Mouse (Mus musculus): ENCODE results near the gene Atp11a.

Atp11a gene

DNA sequence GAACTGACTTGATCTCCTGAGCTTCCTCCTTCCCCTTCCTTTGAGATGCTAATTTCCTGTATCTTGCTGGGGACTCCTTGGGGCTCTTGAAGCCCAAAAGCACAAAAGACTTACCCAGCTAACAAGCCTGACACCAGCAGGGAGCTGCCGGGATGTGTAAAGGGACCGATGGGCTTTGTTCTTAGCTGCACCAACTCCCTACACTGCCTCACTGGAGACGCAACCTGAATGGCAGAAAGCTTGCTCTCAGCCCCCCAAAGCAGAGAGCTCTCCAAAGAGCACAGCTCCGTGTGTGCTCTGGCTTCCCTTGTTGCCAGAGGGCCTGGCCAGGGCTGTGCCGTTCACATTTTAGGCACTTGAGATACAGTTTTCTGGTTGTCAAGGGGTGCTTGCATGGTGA is 114.6 kb downstream of the Atp11a start:
- no peak for DNase-seq (ENCODE audit: low spot score in 2 of 2)

DNA sequence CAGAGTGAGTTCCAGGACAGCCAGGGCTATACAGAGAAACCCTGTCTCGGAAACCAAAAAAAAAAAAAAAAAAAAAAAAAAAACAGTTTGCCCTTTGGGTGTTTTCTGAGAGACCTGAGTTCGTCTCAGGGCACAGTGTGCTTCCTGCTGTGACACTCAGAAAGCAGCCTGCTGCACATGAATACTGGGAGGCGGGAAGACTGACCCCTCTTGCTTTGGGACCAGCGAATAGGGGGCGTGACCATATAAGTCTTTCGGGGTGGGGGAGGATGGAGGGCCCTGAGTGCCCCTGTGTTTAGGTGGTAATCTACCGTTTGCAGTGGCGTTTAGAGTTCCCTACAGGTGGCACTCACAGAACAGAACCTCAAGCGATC is 116.2 kb downstream of the Atp11a start:
- DNase-seq (ENCODE audit: low spot score in 2 of 2) = no peak

DNA sequence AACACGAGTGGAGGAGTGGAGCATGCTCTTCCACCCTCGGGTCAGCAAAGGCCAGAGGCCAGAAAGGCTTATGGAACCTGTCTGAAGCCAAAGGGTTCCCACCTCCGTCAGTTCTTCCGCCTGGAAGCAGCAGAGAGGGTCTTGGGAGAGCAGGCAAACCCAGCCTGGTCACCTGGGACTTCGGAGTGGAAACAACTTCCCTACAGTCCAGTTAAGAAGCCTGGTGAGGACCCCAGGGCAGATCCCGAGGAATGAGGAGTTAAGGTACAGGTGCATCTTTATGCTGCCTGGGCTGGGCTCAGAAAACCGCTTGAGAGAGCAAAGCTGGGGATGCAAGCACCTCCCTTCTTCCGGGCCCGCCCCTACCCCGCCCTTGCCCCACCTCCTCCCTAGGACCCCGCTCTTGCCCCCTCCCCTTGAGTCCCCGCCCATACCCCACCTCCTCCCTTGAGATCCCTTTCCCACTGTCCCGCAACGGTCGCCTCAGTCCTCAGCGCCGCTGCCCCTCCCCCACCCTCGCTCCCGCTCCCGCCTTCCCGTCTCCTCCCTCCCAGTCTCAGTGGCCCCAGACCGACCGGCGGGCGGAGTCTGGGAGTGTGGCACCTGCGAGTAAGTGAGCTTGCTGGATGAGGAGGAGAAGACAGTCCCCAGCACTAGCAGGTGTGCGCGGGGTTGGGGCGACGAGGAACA is 116.7 kb downstream of the Atp11a start, which contains the start of gene Mcf2l:
Mcf2l (plus strand) TSS at position 450 of the 690 bp plus-strand sequence.
- DNase-seq (ENCODE audit: low spot score in 2 of 2) = no peak

DNA sequence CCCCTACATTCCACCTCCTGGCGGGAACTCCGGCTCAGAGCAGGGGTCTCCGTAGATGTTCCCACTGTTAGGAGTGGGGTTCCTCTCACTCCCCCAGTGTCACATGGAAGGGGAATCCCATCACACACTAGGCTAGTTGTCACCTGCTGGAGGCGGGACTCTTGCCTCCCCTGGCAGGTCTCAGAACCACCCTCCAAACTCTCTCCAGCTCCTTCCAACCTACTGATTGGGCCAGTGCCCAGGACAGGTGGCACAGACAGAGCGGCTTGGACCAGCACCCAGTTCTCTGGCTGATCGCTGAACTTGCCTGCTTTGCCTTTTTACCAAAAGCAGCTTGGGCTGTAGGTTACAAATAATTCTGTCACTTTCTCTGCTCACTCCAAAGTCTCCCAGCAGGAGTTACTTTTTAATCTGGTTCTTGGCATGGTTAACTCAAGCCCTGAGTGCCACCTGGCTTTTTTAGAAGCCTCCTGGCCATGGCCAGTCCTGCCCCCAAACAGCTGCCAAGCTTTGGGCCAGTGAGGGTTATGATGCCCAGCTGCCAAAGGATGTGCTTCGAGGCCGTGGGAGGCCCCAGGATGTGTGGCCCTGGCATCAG is 117.5 kb downstream of the Atp11a start:
- DNase-seq (ENCODE audit: low spot score in 2 of 2) = no peak

DNA sequence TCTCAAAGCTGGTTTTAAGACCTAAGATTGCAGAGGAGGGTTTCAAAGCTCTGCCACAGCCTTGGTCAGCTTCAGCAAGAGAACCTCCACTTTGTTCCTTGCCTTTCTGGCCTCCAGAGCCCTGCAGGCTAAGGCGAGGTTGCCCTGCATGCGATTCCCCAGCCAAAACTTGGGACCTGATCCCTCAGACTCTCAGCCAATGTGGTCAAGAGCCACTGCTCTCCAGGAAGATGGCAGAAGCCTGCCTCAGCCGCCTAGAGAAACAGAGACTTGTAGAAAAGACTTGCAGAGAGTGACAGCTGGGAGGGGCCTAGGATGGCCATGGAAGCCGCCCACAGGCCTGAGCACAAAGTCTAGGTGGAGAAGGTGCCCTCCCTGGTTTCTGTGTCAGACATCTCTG is 118.2 kb downstream of the Atp11a start:
- DNase-seq (ENCODE audit: low spot score in 2 of 2) = no peak

DNA sequence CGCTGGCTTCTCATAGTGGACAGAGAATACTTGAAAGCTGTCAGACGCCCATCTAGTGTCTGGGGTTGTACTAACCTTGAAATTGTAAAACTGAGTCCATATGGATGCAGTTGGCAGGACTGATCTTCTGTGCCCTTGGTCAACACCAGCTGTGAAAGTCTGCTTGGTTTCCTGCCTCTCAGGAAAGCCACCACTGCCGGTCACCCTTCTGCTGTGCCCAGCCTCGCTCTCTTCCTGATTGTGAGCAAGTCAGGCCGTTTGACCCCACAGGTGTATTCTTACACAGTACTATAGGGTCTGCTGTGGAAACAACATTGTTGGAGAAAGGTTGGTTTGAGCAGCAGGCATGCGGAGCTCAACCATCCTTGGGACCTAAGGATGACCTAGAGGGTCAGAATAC is 120.3 kb downstream of the Atp11a start:
- no peak for DNase-seq (ENCODE audit: low spot score in 2 of 2)

DNA sequence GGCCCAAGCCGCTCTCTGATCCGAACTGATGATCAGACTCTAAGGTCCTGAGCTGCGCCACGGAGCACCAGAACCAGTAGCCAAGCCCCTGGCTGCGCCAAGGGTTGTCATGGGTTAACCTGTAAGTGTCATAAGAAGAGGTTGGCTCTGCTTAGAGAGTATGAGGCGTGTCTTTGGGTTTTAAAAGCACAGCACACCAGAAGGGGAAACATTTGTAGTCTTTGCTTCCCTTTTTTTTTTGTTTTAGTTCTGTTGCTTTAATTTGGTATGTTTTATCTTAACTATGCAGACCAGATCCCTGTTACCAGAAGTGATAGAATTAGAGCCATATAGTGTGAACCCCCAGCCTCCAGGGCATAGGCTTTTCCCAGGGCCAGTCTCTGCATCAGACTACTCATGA is 123.3 kb downstream of the Atp11a start:
- no peak for DNase-seq (ENCODE audit: low spot score in 2 of 2)

DNA sequence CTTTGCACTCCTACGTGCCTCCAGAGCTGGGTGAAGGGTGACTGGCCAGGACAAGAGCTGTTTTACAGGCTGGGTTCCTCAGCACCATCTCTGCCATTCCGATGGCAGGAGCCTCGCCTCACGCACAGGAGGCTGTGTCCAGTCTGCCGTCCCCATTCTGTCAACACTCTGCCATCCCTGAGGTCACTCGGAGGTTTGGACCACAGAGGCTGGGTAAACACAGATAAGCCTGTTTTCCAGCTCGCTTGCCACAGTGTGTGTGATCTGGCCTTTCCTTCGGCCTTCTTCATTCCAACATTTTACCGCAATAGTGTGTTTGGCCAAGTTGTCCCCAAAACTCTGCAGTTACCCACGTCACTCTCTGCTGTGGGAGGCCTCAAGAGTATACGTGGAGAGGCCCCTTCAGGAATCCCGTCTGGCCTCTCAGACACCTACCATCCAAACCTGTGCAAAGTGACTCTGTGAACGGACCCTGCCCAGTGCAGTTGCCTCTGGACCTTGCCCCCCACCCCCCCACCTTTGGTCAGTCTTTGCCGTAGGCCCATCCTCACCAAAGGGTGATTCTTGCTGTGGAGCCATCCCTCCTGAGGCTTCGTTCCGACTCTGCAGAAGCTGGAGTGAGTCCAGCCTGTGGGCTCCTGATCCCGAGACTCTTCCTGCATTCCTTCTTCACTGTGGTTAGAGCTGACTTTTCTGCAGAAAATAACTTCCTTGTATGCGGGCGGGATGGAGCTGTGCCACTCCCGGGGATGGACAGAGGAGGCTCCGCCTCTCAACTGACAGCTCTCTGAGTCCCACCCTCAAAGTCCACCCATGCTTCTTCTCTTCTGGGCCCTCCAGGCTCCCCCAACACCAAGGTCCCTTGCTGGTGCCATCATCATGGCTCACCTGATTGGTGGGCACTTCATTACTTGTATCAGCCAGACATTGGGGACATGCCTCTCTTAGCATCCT is 126.5 kb downstream of the Atp11a start:
- no peak for DNase-seq (ENCODE audit: low spot score in 2 of 2)

DNA sequence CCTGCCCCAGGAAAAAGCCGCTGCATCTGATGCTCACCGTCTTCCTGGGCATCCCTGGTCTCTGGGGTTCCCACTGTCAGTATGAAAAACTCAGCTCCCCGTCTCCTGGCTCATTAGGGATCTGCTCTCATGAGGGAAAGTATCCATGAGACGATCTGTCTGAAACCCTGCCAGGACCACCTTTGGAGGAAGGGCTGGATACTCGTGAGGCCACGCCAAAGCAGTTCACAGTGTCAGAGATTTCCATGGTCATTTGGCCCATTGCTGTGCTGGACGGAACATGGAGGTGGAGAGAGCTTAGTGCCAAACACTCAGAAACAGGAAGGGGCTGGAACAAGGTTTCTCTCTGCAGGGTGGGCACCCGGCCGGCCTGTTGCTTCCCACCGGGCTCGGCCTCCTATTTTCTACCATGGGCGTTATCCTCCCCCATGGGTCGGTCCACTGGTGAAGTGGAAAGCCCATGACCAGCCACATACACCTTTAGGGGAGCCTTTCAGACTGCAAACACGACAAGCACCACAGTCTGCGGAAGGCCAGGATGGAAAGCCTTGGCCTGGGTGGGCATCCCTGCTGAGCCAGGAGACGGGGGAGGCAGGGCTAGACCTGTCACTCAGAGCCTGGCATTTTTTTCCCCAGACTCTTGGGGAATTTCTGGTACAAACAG is 131.1 kb downstream of the Atp11a start:
- DNase-seq (ENCODE audit: low spot score in 2 of 2) = no peak

DNA sequence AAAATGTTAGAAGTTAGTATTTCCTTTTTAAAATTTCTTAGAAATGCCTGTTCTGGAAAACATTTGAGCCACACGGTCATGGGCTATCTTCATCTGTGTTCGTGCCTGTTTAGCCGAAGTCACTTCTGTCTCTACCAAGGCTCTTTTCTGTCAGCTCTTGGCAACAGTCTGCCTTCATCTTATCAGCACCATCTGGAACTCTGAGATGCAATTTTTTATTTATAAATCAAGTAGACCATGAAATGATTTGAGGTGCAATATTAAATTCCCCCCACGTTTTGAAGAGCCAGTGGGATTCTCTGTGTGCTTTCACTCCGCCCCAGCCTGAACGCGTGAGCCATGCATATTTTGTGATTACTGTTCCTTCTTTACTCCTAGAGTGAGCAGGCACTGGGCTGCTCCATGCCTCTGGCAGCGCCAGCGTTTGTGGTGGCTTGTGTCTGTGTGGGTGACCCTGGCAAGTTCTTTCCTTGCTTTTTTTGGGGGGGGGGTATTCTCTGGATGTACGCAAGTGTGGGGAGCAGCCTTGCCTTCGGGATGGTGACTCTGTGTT is 132.3 kb downstream of the Atp11a start:
- DNase-seq (ENCODE audit: low spot score in 2 of 2) = no peak

DNA sequence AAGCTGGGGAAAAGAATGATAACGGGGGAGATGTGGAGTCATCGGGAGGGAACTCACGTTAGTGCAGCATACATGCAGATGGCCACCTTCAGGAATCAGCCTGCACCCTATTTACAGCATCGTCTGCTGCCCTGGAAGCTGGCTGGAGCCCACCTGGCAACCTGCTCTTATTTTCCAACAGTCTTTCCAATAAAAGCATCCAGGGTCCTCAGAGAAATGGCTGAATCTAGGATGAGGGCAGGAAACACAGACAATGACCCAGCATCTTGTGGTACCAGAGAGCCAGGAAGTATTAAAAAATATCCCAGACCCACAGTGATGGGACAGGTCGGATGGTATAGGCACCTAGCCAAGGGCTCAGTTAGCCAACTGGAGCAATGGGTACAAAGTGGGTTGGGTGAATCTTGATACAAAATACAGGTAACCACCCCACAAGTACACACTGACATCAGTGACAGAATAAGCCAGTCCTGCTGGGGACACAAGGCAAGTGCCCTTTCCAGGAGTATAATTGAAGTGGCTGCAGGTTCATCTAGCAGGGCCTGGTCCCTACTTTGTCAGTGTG is 136.2 kb downstream of the Atp11a start:
- no peak for DNase-seq (ENCODE audit: low spot score in 2 of 2)

DNA sequence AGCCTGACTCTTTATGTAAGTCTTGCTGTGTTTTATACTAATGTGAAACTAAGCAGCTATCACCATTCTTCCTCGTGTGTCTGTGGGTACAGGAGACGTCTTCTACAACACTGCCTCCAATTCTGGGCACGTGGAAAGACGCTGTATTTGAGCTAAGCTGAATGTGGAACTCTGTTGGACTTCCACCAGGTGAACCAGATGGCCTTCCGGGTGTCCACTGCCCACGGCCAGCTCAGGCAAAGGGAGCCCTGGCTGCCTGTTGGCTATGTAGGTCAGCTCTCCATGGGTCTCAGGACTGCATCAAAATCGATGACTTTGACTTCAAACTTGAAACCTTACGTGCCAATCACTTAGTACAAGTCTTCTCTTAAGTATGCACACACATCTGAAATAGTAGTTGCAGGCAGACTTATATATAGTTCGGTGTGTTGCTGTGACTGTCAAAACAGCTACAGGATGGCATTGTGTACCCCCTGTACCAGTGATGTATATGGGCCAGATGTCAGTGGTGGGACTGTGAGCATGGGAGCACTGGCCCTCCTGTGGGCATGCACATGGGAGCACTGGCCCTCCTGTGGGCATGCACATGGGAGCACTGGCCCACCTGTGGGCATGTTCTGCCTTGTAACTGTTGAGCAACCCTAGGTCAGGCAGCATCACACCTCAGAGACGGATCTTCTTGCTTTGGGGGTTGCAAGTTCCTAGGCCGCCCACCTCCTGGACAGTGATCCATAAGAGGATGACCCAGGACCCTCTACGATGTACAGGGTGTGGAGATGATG is 137.2 kb downstream of the Atp11a start:
- no peak for DNase-seq (ENCODE audit: low spot score in 2 of 2)

DNA sequence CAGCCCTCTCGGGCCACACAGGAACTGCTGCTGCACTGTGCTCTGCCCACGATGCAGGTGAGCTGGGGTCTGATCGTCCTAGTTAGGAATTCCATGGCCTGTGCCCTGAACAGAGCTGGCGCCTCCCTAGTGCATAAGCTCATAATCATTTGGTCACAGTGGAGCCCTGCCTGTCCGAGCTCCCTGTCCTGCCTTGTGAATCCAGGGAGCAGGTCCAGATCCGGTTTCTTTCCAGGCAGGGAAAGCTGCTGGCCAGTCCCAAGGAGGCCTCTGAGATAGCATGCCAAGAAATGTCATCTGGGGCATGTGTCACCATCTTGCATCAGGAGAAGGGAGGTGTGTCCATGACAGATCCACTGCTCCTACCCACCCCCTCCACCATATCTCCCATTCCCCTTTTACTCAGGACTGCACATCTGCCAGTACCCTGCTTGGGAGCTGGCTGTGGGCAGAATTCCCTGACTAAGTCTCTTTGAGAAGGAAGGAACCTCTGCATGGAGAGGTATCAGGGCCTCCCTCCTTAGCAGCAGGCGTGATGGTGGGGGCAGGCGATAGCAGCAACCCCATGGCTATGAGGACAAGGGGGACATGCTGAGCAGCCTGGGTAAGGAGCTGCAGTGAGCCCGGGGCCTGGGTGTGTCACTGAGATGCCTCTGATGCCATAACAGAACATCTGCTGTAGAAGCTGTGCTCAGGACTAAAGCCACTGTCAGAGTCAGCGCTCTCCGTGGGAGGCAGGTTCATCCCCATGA is 138.1 kb downstream of the Atp11a start:
- DNase-seq (ENCODE audit: low spot score in 2 of 2) = no peak

DNA sequence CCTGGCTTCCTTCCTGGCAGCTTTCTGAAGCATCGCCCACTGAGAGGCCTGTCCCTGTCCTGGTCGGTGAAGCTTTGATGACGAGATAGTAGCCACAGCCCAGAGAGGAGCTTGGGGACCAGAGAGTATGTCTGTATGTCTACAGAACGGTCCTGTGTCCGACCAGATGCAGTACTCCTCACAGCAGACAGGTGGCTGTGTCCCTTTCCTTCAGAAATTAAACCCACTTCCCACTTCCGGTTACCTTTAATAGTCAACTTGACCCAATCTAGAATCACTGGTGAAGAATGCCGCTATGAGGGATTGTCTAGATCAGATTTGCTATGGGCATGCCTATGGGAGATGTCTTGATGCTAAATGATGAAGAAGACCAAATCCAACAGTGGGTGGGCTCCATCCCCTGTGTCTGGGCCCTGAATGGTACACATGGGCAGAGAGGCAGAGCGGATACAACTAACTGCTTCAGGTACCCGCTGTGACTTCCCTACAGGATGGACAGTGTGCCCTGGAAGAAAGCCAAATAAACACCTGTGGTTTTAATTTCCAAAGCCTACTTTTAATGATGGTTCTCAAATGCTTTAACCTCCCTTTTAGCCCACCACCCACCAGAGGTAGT is 138.8 kb downstream of the Atp11a start:
- DNase-seq (ENCODE audit: low spot score in 2 of 2) = no peak

DNA sequence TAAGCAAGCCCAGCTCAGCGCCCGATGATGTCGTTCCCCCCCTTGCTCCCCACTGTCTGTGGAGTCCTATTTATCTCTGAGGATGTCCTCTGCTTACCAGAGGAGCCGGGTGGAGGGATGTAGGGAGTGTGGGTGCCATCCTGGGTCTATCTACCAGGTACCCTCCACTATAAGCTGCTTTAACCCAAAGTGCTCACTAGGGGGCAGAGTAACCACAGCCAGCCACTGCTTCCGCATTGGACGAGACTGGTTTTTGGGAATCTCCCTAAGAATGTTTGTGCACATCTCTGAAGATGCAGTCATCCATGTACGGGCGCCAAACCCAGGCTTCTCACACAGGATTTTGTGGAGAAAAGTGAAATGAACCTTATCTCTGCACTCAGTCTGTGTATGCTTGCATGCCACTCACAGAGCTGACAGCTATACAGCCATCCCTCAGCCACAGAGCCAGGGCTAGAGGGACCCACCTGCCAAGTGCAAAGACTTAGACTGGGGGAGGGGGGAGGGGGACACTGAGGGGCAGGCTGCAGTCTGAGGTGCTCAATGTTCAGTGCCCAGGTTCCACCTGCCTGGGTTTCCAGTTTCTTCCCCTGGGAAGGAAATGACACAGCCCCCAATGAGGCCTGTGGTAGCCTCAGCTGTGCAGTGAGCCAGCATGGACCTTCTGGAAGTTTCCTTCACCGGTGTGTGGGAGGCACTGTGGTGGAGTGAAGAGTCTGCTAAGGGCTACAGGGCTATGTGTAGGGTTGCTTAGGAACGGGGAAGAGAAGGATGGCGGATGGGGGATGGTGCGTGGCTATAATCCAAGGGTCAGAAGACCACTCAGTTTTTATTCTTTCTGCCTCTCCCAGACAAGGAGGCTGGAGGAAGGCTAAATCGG is 139.9 kb downstream of the Atp11a start:
- DNase-seq (ENCODE audit: low spot score in 2 of 2) = peak in 1 of 2 experiments; percentile 13

DNA sequence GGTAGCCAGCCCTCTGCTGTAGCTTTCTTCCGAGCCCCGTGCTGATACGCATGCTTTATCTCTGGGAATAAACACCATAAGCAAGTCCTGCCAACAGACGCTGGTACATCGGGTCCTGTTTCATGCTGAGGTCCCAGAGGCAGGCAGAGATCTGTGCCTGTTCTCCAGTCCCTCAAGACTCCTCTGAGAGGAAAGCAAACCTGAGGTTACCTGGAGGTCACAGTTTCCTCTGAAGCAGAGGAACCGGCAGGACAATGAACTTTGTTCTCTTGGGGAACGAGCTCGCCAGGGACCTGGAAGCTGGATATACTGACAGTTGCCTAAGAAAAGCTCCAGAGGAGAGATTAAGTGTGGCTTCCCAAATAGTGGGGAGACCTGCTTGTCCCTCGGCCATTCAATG is 141.0 kb downstream of the Atp11a start:
- DNase-seq (ENCODE audit: low spot score in 2 of 2) = no peak

DNA sequence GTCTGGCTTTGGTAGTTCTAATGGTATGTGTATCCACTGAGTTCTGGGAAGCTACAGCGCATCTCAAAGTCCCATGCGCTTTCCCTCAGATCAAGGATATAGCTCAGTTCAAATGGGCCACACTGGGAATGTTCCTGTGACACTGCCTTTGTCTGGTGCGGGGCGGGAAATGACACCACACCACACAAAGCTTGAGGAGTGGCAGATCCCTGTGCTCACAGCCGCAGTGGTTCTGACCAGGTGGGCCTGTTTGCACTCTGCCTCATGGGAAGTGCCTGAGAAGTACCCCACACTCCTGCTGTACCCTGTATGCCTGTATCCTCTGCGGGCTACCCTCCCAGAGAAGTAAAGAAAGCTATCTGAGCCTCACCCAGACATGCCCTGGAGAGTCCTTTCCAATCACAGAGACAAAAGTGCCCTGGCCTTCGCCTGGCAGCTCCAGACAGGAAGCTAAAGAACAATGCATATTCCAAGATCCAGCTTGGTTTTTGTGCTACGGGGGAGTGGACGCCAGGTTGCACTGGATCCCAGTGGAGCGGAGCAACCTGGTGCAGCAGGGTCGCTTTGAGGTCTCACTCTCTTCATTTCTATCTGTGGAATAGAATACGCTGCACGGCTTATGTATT is 147.1 kb downstream of the Atp11a start:
- DNase-seq (ENCODE audit: low spot score in 2 of 2) = no peak

DNA sequence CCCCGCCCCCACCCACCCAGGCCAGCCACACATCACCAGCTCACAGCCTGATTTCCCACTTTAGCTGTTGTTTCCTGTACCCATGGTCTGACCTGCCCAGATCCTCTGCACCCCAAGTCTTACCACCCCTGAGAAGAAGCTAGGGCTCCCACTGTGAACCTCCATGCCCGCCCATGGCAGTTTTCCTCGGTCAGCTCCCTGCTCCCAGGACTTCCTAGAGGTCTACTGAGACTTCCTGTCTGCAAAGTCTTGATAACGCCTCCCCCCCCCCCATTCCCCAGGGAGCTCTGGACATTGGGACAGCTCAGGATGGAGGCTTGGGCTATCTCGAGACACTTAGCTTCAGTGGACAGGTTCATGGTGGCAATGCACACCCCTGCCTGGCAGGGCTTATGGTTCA is 148.3 kb downstream of the Atp11a start:
- DNase-seq (ENCODE audit: low spot score in 2 of 2) = no peak
